In the genomic region with DNA sequence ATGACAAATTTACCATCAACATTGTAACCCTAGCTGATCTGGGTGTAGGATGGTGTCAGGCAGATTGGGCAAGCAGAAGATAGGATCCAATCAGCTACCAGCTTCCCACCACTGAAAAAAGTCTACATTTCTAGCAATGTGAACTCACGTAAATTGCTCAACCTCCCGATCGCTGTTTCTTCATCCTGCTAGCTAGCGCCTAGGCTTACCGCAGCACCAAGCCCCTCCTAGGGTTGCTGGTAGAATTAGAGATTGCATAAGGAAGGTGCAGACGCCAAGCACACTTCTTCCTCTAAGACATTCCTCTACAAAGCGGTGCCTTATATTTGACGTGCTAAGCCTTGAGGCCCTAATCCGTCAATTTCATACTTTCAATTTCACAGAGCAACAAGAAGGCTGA, we compare ENCODE assay signal across 11 mouse cellular contexts. TPM values are rescaled to one million over a fixed set of nuclear protein-coding genes. Genes with fewer than 3 reads are reported as not detected.
DNase-seq lines count a peak whose midpoint lies in the region; ATAC-seq and TF ChIP-seq lines count a peak whose summit lies in the region.
"Had no signal": no experiment of that assay in that cellular context is flagged by ENCODE, and none has a peak within 500 bp of the region (broad histone marks: within the 10 kb centered on the region; RNA-seq: fewer than 3 reads in every experiment).

No protein-coding gene starts in this region.

- no peak for DNase-seq in heart, postnatal 25 days (ENCODE audit: low spot score)
- peak; percentile 52 for DNase-seq in lung, embryonic 14.5 days
- DNase-seq in lung, postnatal 10 days = no peak
- peak; percentile 38 for DNase-seq in skeletal muscle tissue, adult 2 months (ENCODE audit: low read depth, low spot score)
- DNase-seq in ovary, postnatal 14 days (ENCODE audit: low spot score) = no peak
- DNase-seq: cerebellum, adult 9-10 months had no signal

- peaks cover 10% of the 10 kb centered on the region for H3K4me1 ChIP-seq in heart, embryonic 15.5 days (replicated peaks)
- H3K4me1 ChIP-seq in lung, embryonic 14.5 days (ENCODE audit: insufficient read depth) = no peaks in the 10 kb centered on the region
- peaks cover 22% of the 10 kb centered on the region for H3K4me1 ChIP-seq in neural tube, embryonic 15.5 days

- H3K27ac ChIP-seq in heart, embryonic 15.5 days = 0 out of 2 replicates have a peak overlapping the region, but pooled peaks have one; percentile 28
- H3K27ac ChIP-seq in lung, embryonic 14.5 days (ENCODE audit: low read depth) = 0 out of 2 replicates have a peak overlapping the region, but pooled peaks have one; percentile 42
- no peak overlapping the region for H3K27ac ChIP-seq in neural tube, embryonic 15.5 days (replicated peaks)

- H3K36me3 ChIP-seq in heart, embryonic 15.5 days = peaks cover 20% of the 10 kb centered on the region; the same call in 1 of the 2 replicates
- peaks cover 41% of the 10 kb centered on the region; the same call in 1 of the 2 replicates for H3K36me3 ChIP-seq in lung, embryonic 14.5 days (ENCODE audit: insufficient read depth)
- no peaks in the 10 kb centered on the region for H3K36me3 ChIP-seq in neural tube, embryonic 15.5 days

- WGBS in heart, embryonic 15.5 days = 72% methylated on average over 9 of the region's 9 CpGs
- 61% methylated on average over 9 of the region's 9 CpGs for WGBS in lung, embryonic 14.5 days
- 79% methylated on average over 9 of the region's 9 CpGs for WGBS in neural tube, embryonic 15.5 days

- 0 out of 2 replicates have a peak overlapping the region, but pooled peaks have one; percentile 4 for H3K4me2 ChIP-seq in heart, embryonic 15.5 days
- H3K4me2 ChIP-seq in lung, embryonic 14.5 days = no peak overlapping the region
- no peak overlapping the region for H3K4me2 ChIP-seq in neural tube, embryonic 15.5 days

- no peaks in the 10 kb centered on the region for H3K9me3 ChIP-seq in heart, embryonic 15.5 days (replicated peaks)
- no peaks in the 10 kb centered on the region for H3K9me3 ChIP-seq in lung, embryonic 14.5 days (ENCODE audit: low read depth, low read length)
- no peaks in the 10 kb centered on the region for H3K9me3 ChIP-seq in neural tube, embryonic 15.5 days (replicated peaks)

- no peak overlapping the region for H3K4me3 ChIP-seq in heart, embryonic 15.5 days
- no peak overlapping the region for H3K4me3 ChIP-seq in lung, embryonic 14.5 days (ENCODE audit: low read depth, low read length)
- no peak overlapping the region for H3K4me3 ChIP-seq in neural tube, embryonic 15.5 days (replicated peaks)

- intact Hi-C loops in heart, postnatal 25 days (cut with DNase I) = no loop called here

- H3K27me3 ChIP-seq in heart, embryonic 15.5 days = no peaks in the 10 kb centered on the region
- no peaks in the 10 kb centered on the region for H3K27me3 ChIP-seq in lung, embryonic 14.5 days (ENCODE audit: insufficient read depth, low read length)
- no peaks in the 10 kb centered on the region for H3K27me3 ChIP-seq in neural tube, embryonic 15.5 days (replicated peaks)

- no peak for ATAC-seq in heart, embryonic 15.5 days (replicated peaks; ENCODE audit: insufficient number of reproducible peaks, insufficient read depth, low FRiP score, low read depth)
- ATAC-seq in lung, embryonic 14.5 days (ENCODE audit: insufficient read depth) = peak; percentile 44; the same call in 1 of the 2 replicates
- peak; percentile 75 to 84; a peak in 3 of 4 replicates for ATAC-seq in hematopoietic stem cell, adult 5-6 weeks (replicated peaks in 1 of 2; ENCODE audit: insufficient read depth in 1 of 2, low FRiP score in 2 of 2, low TSS enrichment in 1 of 2, low read depth in 1 of 2, poor library complexity in 2 of 2, severe bottlenecking in 2 of 2)
- ATAC-seq in neural tube, embryonic 15.5 days (ENCODE audit: low FRiP score) = no peak
- ATAC-seq: activated CD4-positive, CD25-positive, alpha-beta regulatory T cell, adult 4 months had no signal

- TF ChIP-seq CTCF in lung, embryonic 14.5 days (IDR thresholded peaks at IDR 0.05; ENCODE audit: low read depth) = no peak

- no peak overlapping the region for H3K9ac ChIP-seq in heart, embryonic 15.5 days
- no peak overlapping the region for H3K9ac ChIP-seq in lung, embryonic 14.5 days
- no peak overlapping the region for H3K9ac ChIP-seq in neural tube, embryonic 15.5 days (replicated peaks)

RNA-seq across cellular contexts. Expression of a gene that starts 53.6 kb away (rescaled TPM):
- 0.44 TPM in 1 of 2 replicates, not detected in the other for polyA plus RNA-seq in heart, embryonic 15.5 days (2015; fragmentation: Nextera tagmentation; extraction: Ambion mirVana)
- not detected for total RNA-seq in heart, postnatal 25 days (2021)
- polyA plus RNA-seq in lung, embryonic 14.5 days (2014; fragmentation: Nextera tagmentation; extraction: Ambion mirVana) = 0.47 and 0.53 TPM in 2 replicates
- 1.1 and 14.1 TPM in 2 replicates for total RNA-seq in hematopoietic stem cell, adult 5-6 weeks (2017)
- polyA plus RNA-seq in neural tube, embryonic 15.5 days (2015; fragmentation: Nextera tagmentation; extraction: Ambion mirVana) = 0.68 TPM in 1 of 2 replicates, not detected in the other
- polyA plus RNA-seq: heart, embryonic 14.5 days had no signal

Comparison
In these comparisons a context has a peak if more than half of its experiments do, and no peak if none do; other contexts are left out.
1. DNase-seq: peak in lung, embryonic 14.5 days (single experiment) and skeletal muscle tissue, adult 2 months (single experiment); none in heart, postnatal 25 days (single experiment), lung, postnatal 10 days (single experiment) and ovary, postnatal 14 days (single experiment).
2. ATAC-seq: peak in lung, embryonic 14.5 days (single experiment) and hematopoietic stem cell, adult 5-6 weeks (2 of 2); none in heart, embryonic 15.5 days (single experiment) and neural tube, embryonic 15.5 days (single experiment).